Mouse (Mus musculus): ENCODE measurements around the gene Lrriq3.

Lrriq3 gene

GRCm38 (mm10) chr3:155093116-155093956 is at the start of gene Lrriq3, which contains the start of gene Fpgt:
Lrriq3 (plus strand) TSS chr3:155093434.
Fpgt (minus strand) TSS chr3:155093403.
- peak; percentile 89 for DNase-seq

- DNase-seq: no peak
Observed at GRCm38 (mm10) chr3:155052021-155052420, 41.2 kb upstream of the Lrriq3 start.

GRCm38 (mm10) chr3:155053189-155053588 is 40.0 kb upstream of the Lrriq3 start:
- no peak for DNase-seq

GRCm38 (mm10) chr3:155055231-155055916 is 37.9 kb upstream of the Lrriq3 start, which contains the start of gene Tnni3k:
Tnni3k (minus strand) TSS chr3:155055407.
- no peak for DNase-seq

GRCm38 (mm10) chr3:155056606-155057005 is 36.6 kb upstream of the Lrriq3 start:
- DNase-seq: no peak

GRCm38 (mm10) chr3:155057566-155057965 is 35.7 kb upstream of the Lrriq3 start:
- DNase-seq: no peak

- DNase-seq: no peak
Observed at GRCm38 (mm10) chr3:155058800-155059448, 34.3 kb upstream of the Lrriq3 start.

- no peak for DNase-seq
Observed at GRCm38 (mm10) chr3:155059449-155059822, 33.8 kb upstream of the Lrriq3 start.

GRCm38 (mm10) chr3:155077908-155078307 is 15.3 kb upstream of the Lrriq3 start:
- no peak for DNase-seq

- DNase-seq: no peak
Observed at GRCm38 (mm10) chr3:155092081-155092480, 1.2 kb upstream of the Lrriq3 start.

GRCm38 (mm10) chr3:155099266-155099665 is 6.0 kb downstream of the Lrriq3 start:
- no peak for DNase-seq

GRCm38 (mm10) chr3:155105957-155106356 is 12.7 kb downstream of the Lrriq3 start:
- DNase-seq: no peak

- DNase-seq: no peak
Observed at GRCm38 (mm10) chr3:155137737-155138136, 44.5 kb downstream of the Lrriq3 start.

- no peak for DNase-seq
Observed at GRCm38 (mm10) chr3:155141047-155141446, 47.8 kb downstream of the Lrriq3 start.

GRCm38 (mm10) chr3:155144368-155144767 is 51.1 kb downstream of the Lrriq3 start:
- no peak for DNase-seq

- DNase-seq: no peak
Observed at GRCm38 (mm10) chr3:155161842-155162241, 68.6 kb downstream of the Lrriq3 start.

GRCm38 (mm10) chr3:155180303-155180902 is 87.2 kb downstream of the Lrriq3 start:
- no peak for DNase-seq

GRCm38 (mm10) chr3:155186456-155186855 is 93.2 kb downstream of the Lrriq3 start:
- DNase-seq: no peak

GRCm38 (mm10) chr3:155188857-155189256 is 95.6 kb downstream of the Lrriq3 start:
- DNase-seq: no peak

- DNase-seq: no peak
Observed at GRCm38 (mm10) chr3:155234919-155235318, 141.7 kb downstream of the Lrriq3 start.

GRCm38 (mm10) chr3:155235502-155235901 is 142.3 kb downstream of the Lrriq3 start:
- DNase-seq: no peak
